Mouse (Mus musculus): ENCODE measurements around the gene Mok. TPM values are rescaled to one million over a fixed set of nuclear protein-coding genes. Genes with fewer than 3 reads are reported as not detected.
A peak's percentile ranks its signal among the peaks of the same experiment; 100 is the strongest.

Gene Mok
- polyA plus RNA-seq, 1 experiment from 2014 or later: 2.6 TPM

- H3K9me3 ChIP-seq: no peaks in the 10 kb centered on the region
- H3K4me2 ChIP-seq (replicated peaks): no peak overlapping the region
- no peaks in the 10 kb centered on the region for H3K27me3 ChIP-seq (replicated peaks)
- no peak overlapping the region for H3K27ac ChIP-seq
- H3K4me1 ChIP-seq (replicated peaks): peaks cover 16% of the 10 kb centered on the region
- no peak overlapping the region for H3K4me3 ChIP-seq (replicated peaks)
- 82% methylated on average over 10 of the region's 10 CpGs for WGBS
- no peak overlapping the region for H3K9ac ChIP-seq
- no peak; the same call in 1 of the 2 replicates for ATAC-seq
- H3K36me3 ChIP-seq: no peaks in the 10 kb centered on the region
Observed at GRCm38 (mm10) chr12:110797842-110798431, 42.8 kb downstream of the Mok start.

GRCm38 (mm10) chr12:110797202-110797601 is 43.5 kb downstream of the Mok start:
- 91% methylated on average over 6 of the region's 6 CpGs for WGBS
- Histone ChIP-seq H3K4me3 (replicated peaks) (no peak overlapping the region), H3K27ac (no peak overlapping the region), H3K9me3 (no peaks in the 10 kb centered on the region), H3K9ac (no peak overlapping the region), H3K27me3 (replicated peaks) (no peaks in the 10 kb centered on the region), H3K36me3 (peaks cover 3% of the 10 kb centered on the region; the same call in 1 of the 2 replicates), H3K4me2 (replicated peaks) (no peak overlapping the region), H3K4me1 (replicated peaks) (peaks cover 16% of the 10 kb centered on the region)
- ATAC-seq: no peak

- H3K4me1 ChIP-seq (replicated peaks): peaks cover 11% of the 10 kb centered on the region
- 57% methylated on average over 6 of the region's 6 CpGs for WGBS
- no peak overlapping the region for H3K27ac ChIP-seq
- no peaks in the 10 kb centered on the region for H3K27me3 ChIP-seq (replicated peaks)
- peak; percentile 67 for ATAC-seq
- no peaks in the 10 kb centered on the region for H3K9me3 ChIP-seq
- H3K4me3 ChIP-seq (replicated peaks): no peak overlapping the region
- peaks cover 3% of the 10 kb centered on the region; the same call in 1 of the 2 replicates for H3K36me3 ChIP-seq
- no peak overlapping the region for H3K4me2 ChIP-seq (replicated peaks)
- H3K9ac ChIP-seq: no peak overlapping the region
Observed at GRCm38 (mm10) chr12:110796748-110797147, 44.0 kb downstream of the Mok start.

GRCm38 (mm10) chr12:110795035-110795434 is 45.7 kb downstream of the Mok start:
- no peaks in the 10 kb centered on the region for H3K27me3 ChIP-seq (replicated peaks)
- H3K4me3 ChIP-seq (replicated peaks): no peak overlapping the region
- H3K4me1 ChIP-seq (replicated peaks): peaks cover 20% of the 10 kb centered on the region
- H3K4me2 ChIP-seq (replicated peaks): no peak overlapping the region
- H3K9me3 ChIP-seq: no peaks in the 10 kb centered on the region
- 83% methylated on average over 6 of the region's 6 CpGs for whole genome bisulfite sequencing
- H3K27ac ChIP-seq: no peak overlapping the region
- H3K9ac ChIP-seq: no peak overlapping the region
- peaks cover 3% of the 10 kb centered on the region; the same call in 1 of the 2 replicates for H3K36me3 ChIP-seq
- no peak; the same call in 1 of the 2 replicates for ATAC-seq

- no peak overlapping the region for H3K9ac ChIP-seq
- H3K4me1 ChIP-seq (replicated peaks): peaks cover 10% of the 10 kb centered on the region; the same call in 1 of the 2 replicates
- no peak overlapping the region for H3K4me3 ChIP-seq (replicated peaks)
- H3K27ac ChIP-seq: no peak overlapping the region
- 80% methylated on average over 8 of the region's 8 CpGs for WGBS
- peaks cover 3% of the 10 kb centered on the region; the same call in 1 of the 2 replicates for H3K36me3 ChIP-seq
- no peaks in the 10 kb centered on the region for H3K27me3 ChIP-seq (replicated peaks)
- 0 out of 2 replicates have a peak, but pooled peaks have one; percentile 49 for ATAC-seq
- H3K9me3 ChIP-seq: no peaks in the 10 kb centered on the region
- no peak overlapping the region for H3K4me2 ChIP-seq (replicated peaks)
Observed at GRCm38 (mm10) chr12:110791026-110791425, 49.7 kb downstream of the Mok start.

GRCm38 (mm10) chr12:110790580-110790979 is 50.2 kb downstream of the Mok start:
- peaks cover 3% of the 10 kb centered on the region; the same call in 1 of the 2 replicates for H3K36me3 ChIP-seq
- H3K9ac ChIP-seq: no peak overlapping the region
- H3K4me3 ChIP-seq (replicated peaks): no peak overlapping the region
- H3K4me1 ChIP-seq (replicated peaks): 0 out of 2 replicates have a peak, but pooled peaks cover 9% of the 10 kb centered on the region
- ATAC-seq: peak; percentile 47; the same call in 1 of the 2 replicates
- no peaks in the 10 kb centered on the region for H3K9me3 ChIP-seq
- WGBS: 83% methylated on average over 4 of the region's 4 CpGs
- no peak overlapping the region for H3K4me2 ChIP-seq (replicated peaks)
- H3K27ac ChIP-seq: no peak overlapping the region
- H3K27me3 ChIP-seq (replicated peaks): no peaks in the 10 kb centered on the region

- WGBS: 83% methylated on average over 4 of the region's 4 CpGs
Observed at GRCm38 (mm10) chr12:110786243-110786642, 54.5 kb downstream of the Mok start.

GRCm38 (mm10) chr12:110784211-110784610 is 56.5 kb downstream of the Mok start:
- H3K9me3 ChIP-seq: no peaks in the 10 kb centered on the region
- WGBS: 94% methylated on average over 2 of the region's 2 CpGs
- no peak overlapping the region for H3K27ac ChIP-seq
- 0 out of 2 replicates have a peak, but pooled peaks have one; percentile 65 for ATAC-seq
- no peaks in the 10 kb centered on the region for H3K27me3 ChIP-seq (replicated peaks)
- H3K36me3 ChIP-seq: peaks cover 11% of the 10 kb centered on the region
- no peak overlapping the region for H3K4me2 ChIP-seq (replicated peaks)
- no peak overlapping the region for H3K4me3 ChIP-seq (replicated peaks)
- no peak overlapping the region for H3K9ac ChIP-seq
- H3K4me1 ChIP-seq (replicated peaks): no peaks in the 10 kb centered on the region

More at GRCm38 (mm10) chr12:110786243-110786642, 54.5 kb downstream of the Mok start:
- Histone ChIP-seq H3K4me3 (replicated peaks) (no peak overlapping the region), H3K9me3 (no peaks in the 10 kb centered on the region), H3K4me1 (replicated peaks) (0 out of 2 replicates have a peak, but pooled peaks cover 9% of the 10 kb centered on the region), H3K4me2 (replicated peaks) (no peak overlapping the region), H3K27ac (no peak overlapping the region), H3K36me3 (0 out of 2 replicates have a peak, but pooled peaks cover 2% of the 10 kb centered on the region), H3K9ac (no peak overlapping the region), H3K27me3 (replicated peaks) (no peaks in the 10 kb centered on the region)
- ATAC-seq: no peak

GRCm38 (mm10) chr12:110782278-110782677 is 58.5 kb downstream of the Mok start:
- ATAC-seq: no peak
- H3K9me3 ChIP-seq: no peaks in the 10 kb centered on the region
- WGBS: 93% methylated on average over 1 of the region's 1 CpGs

GRCm38 (mm10) chr12:110781181-110781580 is 59.6 kb downstream of the Mok start:
- Histone ChIP-seq H3K9ac (no peak overlapping the region), H3K36me3 (peaks cover 11% of the 10 kb centered on the region), H3K27me3 (replicated peaks) (no peaks in the 10 kb centered on the region), H3K27ac (no peak overlapping the region), H3K4me1 (replicated peaks) (0 out of 2 replicates have a peak, but pooled peaks cover under 1% of the 10 kb centered on the region), H3K4me2 (replicated peaks) (no peak overlapping the region), H3K4me3 (replicated peaks) (no peak overlapping the region), H3K9me3 (no peaks in the 10 kb centered on the region)
- WGBS: 83% methylated on average over 8 of the region's 8 CpGs
- ATAC-seq: no peak

More at GRCm38 (mm10) chr12:110782278-110782677, 58.5 kb downstream of the Mok start:
- Histone ChIP-seq H3K27me3 (replicated peaks) (no peaks in the 10 kb centered on the region), H3K9ac (no peak overlapping the region), H3K4me2 (replicated peaks) (no peak overlapping the region), H3K4me3 (replicated peaks) (no peak overlapping the region), H3K36me3 (peaks cover 11% of the 10 kb centered on the region), H3K27ac (no peak overlapping the region), H3K4me1 (replicated peaks) (no peaks in the 10 kb centered on the region)

GRCm38 (mm10) chr12:110779296-110779695 is 61.4 kb downstream of the Mok start:
- Histone ChIP-seq H3K4me2 (replicated peaks) (no peak overlapping the region), H3K4me3 (replicated peaks) (no peak overlapping the region), H3K9ac (no peak overlapping the region), H3K9me3 (no peaks in the 10 kb centered on the region), H3K4me1 (replicated peaks) (0 out of 2 replicates have a peak, but pooled peaks cover 9% of the 10 kb centered on the region), H3K27ac (no peak overlapping the region), H3K27me3 (replicated peaks) (no peaks in the 10 kb centered on the region), H3K36me3 (peaks cover 11% of the 10 kb centered on the region)
- WGBS: 62% methylated on average over 7 of the region's 7 CpGs
- ATAC-seq: no peak

GRCm38 (mm10) chr12:110777853-110778252 is 62.9 kb downstream of the Mok start:
- WGBS: 89% methylated on average over 5 of the region's 5 CpGs
- H3K27me3 ChIP-seq (replicated peaks): no peaks in the 10 kb centered on the region
- peaks cover 11% of the 10 kb centered on the region for H3K36me3 ChIP-seq
- H3K9ac ChIP-seq: no peak overlapping the region
- no peak overlapping the region for H3K4me3 ChIP-seq (replicated peaks)
- no peaks in the 10 kb centered on the region for H3K9me3 ChIP-seq
- no peak for ATAC-seq
- H3K4me1 ChIP-seq (replicated peaks): 0 out of 2 replicates have a peak, but pooled peaks cover 9% of the 10 kb centered on the region
- H3K4me2 ChIP-seq (replicated peaks): no peak overlapping the region
- H3K27ac ChIP-seq: no peak overlapping the region
